Mouse (Mus musculus): ENCODE measurements around the gene Eno2. TPM values are rescaled to one million over a fixed set of nuclear protein-coding genes. Genes with fewer than 3 reads are reported as not detected.
A peak's percentile ranks its signal among the peaks of the same experiment; 100 is the strongest.

Gene Eno2
- total RNA-seq, 2 experiments from 2014 or later = 13.0 to 21.0 TPM

DNA sequence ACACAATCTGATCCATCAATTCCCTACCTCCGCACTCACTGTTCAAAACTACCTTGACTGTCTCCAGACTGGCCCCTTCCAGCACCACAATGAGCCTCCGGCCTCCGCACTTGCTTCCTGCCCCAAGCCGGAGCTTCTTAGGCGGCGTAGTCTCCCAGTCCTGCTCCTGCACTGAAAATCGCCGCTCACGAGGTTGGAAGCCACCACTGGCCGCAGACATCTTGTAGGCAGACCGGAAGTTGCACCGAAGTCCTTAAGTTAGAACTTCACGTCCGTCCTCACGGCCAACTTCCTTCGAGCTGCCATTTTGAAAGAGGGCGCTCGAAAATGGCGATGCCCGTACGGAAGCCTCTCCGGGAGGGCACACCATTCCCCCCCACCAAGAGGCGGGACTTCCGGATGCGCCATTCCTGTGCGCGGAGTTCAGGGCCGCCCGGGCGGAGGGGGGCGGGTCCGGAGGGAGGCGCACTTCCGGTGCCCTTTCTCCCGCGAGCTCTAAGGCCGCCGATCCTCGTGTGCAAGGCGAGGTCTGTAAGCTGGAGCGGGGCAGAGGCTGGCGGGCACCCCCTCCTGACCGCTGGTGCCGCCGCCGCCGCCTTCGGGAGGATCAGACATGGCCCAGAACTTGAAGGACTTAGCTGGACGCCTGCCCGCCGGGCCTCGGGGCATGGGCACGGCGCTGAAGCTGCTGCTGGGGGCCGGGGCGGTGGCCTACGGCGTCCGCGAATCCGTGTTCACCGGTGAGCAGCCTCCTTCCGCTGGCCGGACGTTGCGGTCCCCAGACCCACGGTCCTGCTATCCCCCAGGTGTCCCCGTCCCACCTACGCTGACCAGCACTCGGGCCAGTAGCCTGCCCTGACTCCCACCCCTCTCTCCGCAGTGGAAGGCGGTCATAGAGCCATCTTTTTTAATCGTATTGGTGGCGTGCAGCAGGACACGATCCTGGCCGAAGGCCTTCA lies 57.4 kb downstream of the Eno2 start, which contains the start of the genes Emg1 and Phb2:
Gene Emg1, minus strand, starts transcription at position 355 of the 959 bp plus-strand sequence.
Gene Phb2, plus strand, starts transcription at position 513 of the 959 bp plus-strand sequence.
- peak; percentile 99 for DNase-seq

Small RNA genes within 50 kb of the gene (microRNA-seq; reads per million reads assigned to microRNA genes)
- 9.2 reads per million, percentile 15 among the genes with 10 or more reads in this experiment for gene Mir141
- gene Mir200c = 128 reads per million, percentile 48 among the genes with 10 or more reads in this experiment

Other genes starting within 250 kb of the Eno2 start
- 100 to 1,000 TPM in 1 of 2 experiments, 10 to 100 TPM in 1; 76.9 to 105 TPM for gene C1s1, start 227.3 kb downstream of the Eno2 start, total RNA-seq (2021)
- gene C1rb, start 199.4 kb downstream of the Eno2 start, total RNA-seq (2021) = 1 to 10 TPM; 4.7 to 5.1 TPM
- gene C1s2, start 133.6 kb downstream of the Eno2 start, total RNA-seq (2021) = 1 to 10 TPM; 2.5 to 4.2 TPM
- gene Lpcat3, start 106.6 kb downstream of the Eno2 start, total RNA-seq (2021) = 10 to 100 TPM; 80.8 to 85.7 TPM
- 10 to 100 TPM; 85.5 to 94.1 TPM for gene Emg1, start 57.5 kb downstream of the Eno2 start, total RNA-seq (2021)
- 100 to 1,000 TPM; 452 to 487 TPM for gene Phb2, start 57.3 kb downstream of the Eno2 start, total RNA-seq (2021)
- 10 to 100 TPM; 13.0 to 13.5 TPM for gene Ptpn6, start 31.0 kb downstream of the Eno2 start, total RNA-seq (2021)
- gene Grcc10, start 28.3 kb downstream of the Eno2 start, total RNA-seq (2021) = 100 to 1,000 TPM; 321 to 324 TPM
- 1 to 10 TPM in 1 of 2 experiments, not detected in 1; 1.1 TPM for gene Gm45234, start 13.7 kb downstream of the Eno2 start, total RNA-seq (2021)
- 10 to 100 TPM; 64.0 to 71.5 TPM for gene Atn1, start 13.1 kb downstream of the Eno2 start, total RNA-seq (2021)
- under 1 TPM in 1 of 2 experiments, not detected in 1; 0.72 TPM for gene Lrrc23, start 10.1 kb upstream of the Eno2 start, total RNA-seq (2021)
- 10 to 100 TPM; 11.7 to 15.2 TPM for gene Spsb2, start 39.0 kb upstream of the Eno2 start, total RNA-seq (2021)
- gene Tpi1, start 44.6 kb upstream of the Eno2 start, total RNA-seq (2021) = 100 to 1,000 TPM; 504 to 601 TPM
- gene Usp5, start 59.8 kb upstream of the Eno2 start, total RNA-seq (2021) = 100 to 1,000 TPM in 1 of 2 experiments, 10 to 100 TPM in 1; 89.2 to 111 TPM
- 10 to 100 TPM; 26.3 to 28.8 TPM for gene Cdca3, start 59.9 kb upstream of the Eno2 start, total RNA-seq (2021)
- gene Gnb3, start 70.6 kb upstream of the Eno2 start, total RNA-seq (2021) = 1 to 10 TPM; 7.5 to 9.7 TPM
- 10 to 100 TPM; 26.6 to 29.6 TPM for gene P3h3, start 88.1 kb upstream of the Eno2 start, total RNA-seq (2021)
- 1 to 10 TPM; 3.5 to 5.2 TPM for gene Gpr162, start 94.3 kb upstream of the Eno2 start, total RNA-seq (2021)
- gene Cd4, start 118.5 kb upstream of the Eno2 start, total RNA-seq (2021) = 1 to 10 TPM; 3.8 to 4.0 TPM
- 1 to 10 TPM; 1.4 to 1.8 TPM for gene Lag3, start 142.0 kb upstream of the Eno2 start, total RNA-seq (2021)
- 100 to 1,000 TPM; 824 to 887 TPM for gene Ptms, start 150.4 kb upstream of the Eno2 start, total RNA-seq (2021)
- 100 to 1,000 TPM; 271 to 288 TPM for gene Mlf2, start 161.7 kb upstream of the Eno2 start, total RNA-seq (2021)
- 100 to 1,000 TPM; 122 to 129 TPM for gene Cops7a, start 195.9 kb upstream of the Eno2 start, total RNA-seq (2021)
- 1 to 10 TPM; 3.8 to 5.6 TPM for gene Pianp, start 227.0 kb upstream of the Eno2 start, total RNA-seq (2021)
- 10 to 100 TPM; 43.3 to 52.6 TPM for gene Zfp384, start 239.5 kb upstream of the Eno2 start, total RNA-seq (2021)

Data from adrenal gland, postnatal 10 days (tissue).